Mouse (Mus musculus) neural tube, embryonic 15.5 days (tissue): Measurements from ENCODE around the gene Vrk1. TPM values are rescaled to one million over a fixed set of nuclear protein-coding genes. Genes with fewer than 3 reads are reported as not detected.
A peak's percentile ranks its signal among the peaks of the same experiment; 100 is the strongest.

Source experiments
- ATAC-seq: fragments of 200-750 bp; cut with Nextera tagmentation; 2 replicates; pipeline ENCODE4 v1.8.0; 2017; ENCODE audit warnings: mild to moderate bottlenecking, moderate TSS enrichment, moderate library complexity; ENCODE audit not compliant: low FRiP score
- H3K27ac ChIP-seq: fragments of 300-500 bp; sonication (generic); replicated peaks from 2 replicates; pipeline ENCODE4 v1.5.1; 2015; ENCODE audit warnings: mild to moderate bottlenecking, inconsistent platforms
- H3K27me3 ChIP-seq: fragments of 300-500 bp; sonication (generic); replicated peaks from 2 replicates; pipeline ENCODE4 v1.6.1; 2015; ENCODE audit warnings: inconsistent platforms
- H3K36me3 ChIP-seq: fragments of 300-500 bp; sonication (generic); 2 replicates; pipeline ENCODE4 v1.6.1; 2015; ENCODE audit warnings: inconsistent platforms
- H3K4me1 ChIP-seq: fragments of 300-500 bp; sonication (generic); 2 replicates; pipeline ENCODE4 v1.6.1; 2015; ENCODE audit warnings: inconsistent platforms
- H3K4me2 ChIP-seq: fragments of 300-500 bp; sonication (generic); 2 replicates; pipeline ENCODE4 v1.6.1; 2015; ENCODE audit warnings: inconsistent platforms, mild to moderate bottlenecking, moderate library complexity
- H3K4me3 ChIP-seq: fragments of 300-500 bp; sonication (generic); replicated peaks from 2 replicates; pipeline ENCODE4 v1.5.1; 2015; ENCODE audit warnings: mild to moderate bottlenecking, inconsistent platforms
- H3K9ac ChIP-seq: fragments of 300-500 bp; sonication (generic); replicated peaks from 2 replicates; pipeline ENCODE4 v1.6.1; 2015; ENCODE audit warnings: mild to moderate bottlenecking, inconsistent platforms
- H3K9me3 ChIP-seq: fragments of 300-500 bp; sonication (generic); replicated peaks from 2 replicates; pipeline ENCODE4 v1.6.1; 2016; ENCODE audit warnings: inconsistent platforms
- WGBS: fragments of 180-500 bp; shearing (Covaris S2); methylation state at CpG from one replicate; pipeline ENCODE4 v1.1.7; 2015; ENCODE audit warnings: mixed read lengths; 5-methylcytosine and 5-hydroxymethylcytosine counted together
- polyA plus RNA-seq: library from polyadenylated mRNA; unstranded; fragments of >200 nt; fragmentation: Nextera tagmentation; extraction: Ambion mirVana; gene quantifications from 2 replicates; pipeline ENCODE4 v1.2.1, GENCODE M21; 2015

Vrk1 gene
- polyA plus RNA-seq, 1 experiment from 2014 or later = 24.8 TPM

DNA sequence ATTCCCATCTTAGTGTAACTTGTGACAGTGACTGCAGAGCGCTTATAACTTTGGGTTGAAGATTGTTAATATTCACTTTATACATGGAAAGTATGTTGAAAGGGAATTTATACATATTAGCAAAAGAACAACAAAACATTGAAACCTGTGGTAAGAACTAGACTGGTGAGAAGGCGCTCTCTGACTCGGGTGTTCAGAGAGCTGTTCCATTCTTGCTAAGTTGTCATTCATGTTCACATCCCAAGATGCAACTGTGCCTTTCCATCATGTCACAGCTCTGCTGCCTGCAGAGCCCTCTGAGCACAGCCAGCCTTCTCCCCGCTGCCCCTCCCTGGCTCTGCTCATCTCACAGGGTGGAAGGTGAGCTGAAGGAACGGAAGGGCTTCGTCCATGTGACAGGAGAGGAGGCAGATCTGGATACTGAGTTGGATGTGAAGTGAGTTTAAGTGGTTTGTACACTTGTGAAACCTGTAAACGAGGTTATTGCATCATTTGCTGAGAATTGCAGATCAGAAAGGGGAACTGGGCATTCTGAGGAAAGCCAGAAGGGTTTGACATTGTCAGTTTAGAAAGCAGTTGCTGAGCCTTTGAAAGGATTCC, 20.2 kb downstream of the Vrk1 start:
- WGBS = 87% methylated on average over 7 of the region's 7 CpGs
- Histone ChIP-seq H3K36me3 (no peaks in the 10 kb centered on the region), H3K27me3 (no peaks in the 10 kb centered on the region), H3K9me3 (no peaks in the 10 kb centered on the region), H3K4me2 (no peak overlapping the region), H3K4me1 (no peaks in the 10 kb centered on the region), H3K4me3 (no peak overlapping the region), H3K9ac (no peak overlapping the region), H3K27ac (no peak overlapping the region)
- ATAC-seq = no peak

DNA sequence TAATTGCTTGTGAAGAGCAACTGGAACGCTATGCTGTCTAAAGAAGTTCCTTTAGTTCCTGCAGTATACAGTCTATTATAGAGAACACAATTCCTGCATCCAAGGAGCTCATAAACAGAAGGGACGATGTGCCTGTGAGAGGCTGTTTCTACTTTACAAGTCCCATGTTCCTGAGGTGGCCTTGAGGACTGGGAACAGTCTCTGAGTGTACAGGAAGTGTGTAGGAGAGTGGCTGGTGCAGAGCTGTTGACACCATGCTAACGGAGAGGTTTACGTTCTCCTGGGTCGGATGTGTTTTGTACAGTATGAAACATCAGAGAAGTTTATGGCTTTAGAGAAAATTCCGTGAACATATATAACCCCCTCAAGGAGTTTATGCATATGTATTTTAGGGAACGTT, 20.8 kb downstream of the Vrk1 start:
- H3K4me3 ChIP-seq = no peak overlapping the region
- H3K27me3 ChIP-seq = no peaks in the 10 kb centered on the region
- H3K27ac ChIP-seq = no peak overlapping the region
- no peaks in the 10 kb centered on the region for H3K36me3 ChIP-seq
- ATAC-seq = no peak
- no peaks in the 10 kb centered on the region for H3K9me3 ChIP-seq
- WGBS = 91% methylated on average over 7 of the region's 7 CpGs
- no peak overlapping the region for H3K9ac ChIP-seq
- H3K4me2 ChIP-seq = no peak overlapping the region
- H3K4me1 ChIP-seq = no peaks in the 10 kb centered on the region

DNA sequence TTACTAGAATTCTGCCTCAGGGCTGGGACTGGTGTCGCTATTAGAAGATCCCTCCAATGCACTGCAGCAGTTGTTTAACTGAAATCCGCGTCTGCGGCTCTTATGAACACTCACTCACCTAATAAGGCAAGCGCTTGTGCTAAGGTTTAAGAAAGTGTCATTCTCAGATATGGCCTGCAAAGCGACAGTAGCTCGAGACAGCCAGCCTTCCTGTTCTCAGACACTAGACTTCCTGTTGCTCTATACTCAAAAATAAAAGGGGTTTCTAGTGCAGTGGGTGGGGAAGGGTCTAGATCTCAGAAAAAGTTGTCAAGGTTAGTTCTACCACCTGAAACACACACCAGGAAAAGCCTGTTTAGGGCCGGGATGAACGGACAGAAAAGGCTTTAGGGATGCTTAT, 21.9 kb downstream of the Vrk1 start:
- Histone ChIP-seq H3K4me1 (no peaks in the 10 kb centered on the region), H3K36me3 (no peaks in the 10 kb centered on the region), H3K27me3 (no peaks in the 10 kb centered on the region), H3K27ac (no peak overlapping the region), H3K4me3 (no peak overlapping the region), H3K9ac (no peak overlapping the region), H3K9me3 (no peaks in the 10 kb centered on the region), H3K4me2 (no peak overlapping the region)
- WGBS = 84% methylated on average over 9 of the region's 9 CpGs
- no peak for ATAC-seq

DNA sequence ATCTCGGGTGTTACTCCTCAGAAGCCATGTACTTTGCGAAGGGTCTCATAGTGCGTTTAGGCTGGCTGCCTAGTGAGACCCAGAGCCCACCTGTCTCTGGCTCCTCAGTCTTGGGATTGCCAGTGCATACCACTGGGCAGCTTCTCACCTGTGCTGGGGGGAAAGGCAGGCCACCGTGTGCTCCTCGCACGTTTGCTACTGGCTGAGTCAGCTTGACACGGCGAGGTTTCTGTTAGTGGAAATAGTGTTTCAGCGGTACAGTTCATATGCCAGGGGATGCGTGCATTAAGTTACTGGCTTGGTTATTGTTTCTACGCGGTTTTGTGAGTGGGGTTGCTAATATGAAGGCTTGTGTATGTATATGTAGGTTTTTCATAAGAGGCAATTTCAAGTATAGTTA, 22.3 kb downstream of the Vrk1 start:
- no peaks in the 10 kb centered on the region for H3K27me3 ChIP-seq
- no peak overlapping the region for H3K4me2 ChIP-seq
- no peaks in the 10 kb centered on the region for H3K36me3 ChIP-seq
- no peak overlapping the region for H3K9ac ChIP-seq
- H3K4me3 ChIP-seq = no peak overlapping the region
- no peaks in the 10 kb centered on the region for H3K4me1 ChIP-seq
- no peak for ATAC-seq
- H3K27ac ChIP-seq = no peak overlapping the region
- 93% methylated on average over 12 of the region's 12 CpGs for WGBS
- no peaks in the 10 kb centered on the region for H3K9me3 ChIP-seq

DNA sequence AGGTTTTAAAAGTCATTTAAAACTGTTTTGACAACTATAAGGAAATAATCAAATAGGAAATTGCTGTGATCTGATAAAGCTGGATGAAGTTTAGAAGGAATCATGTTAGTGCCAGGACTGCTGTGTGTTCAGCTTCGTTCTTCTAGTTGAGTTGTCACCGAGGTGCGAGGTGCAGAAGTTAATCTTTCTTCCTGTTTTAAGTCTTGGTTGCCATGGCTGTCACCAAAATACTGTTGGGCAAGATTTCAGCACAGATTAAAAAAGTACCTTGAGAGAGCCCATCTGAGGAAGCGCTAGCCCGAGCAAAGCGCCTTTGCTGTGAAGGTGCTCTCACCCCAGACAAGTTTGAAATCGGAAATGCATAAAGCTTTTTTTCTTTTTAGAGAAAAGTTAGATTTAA, 24.2 kb downstream of the Vrk1 start:
- no peak overlapping the region for H3K27ac ChIP-seq

DNA sequence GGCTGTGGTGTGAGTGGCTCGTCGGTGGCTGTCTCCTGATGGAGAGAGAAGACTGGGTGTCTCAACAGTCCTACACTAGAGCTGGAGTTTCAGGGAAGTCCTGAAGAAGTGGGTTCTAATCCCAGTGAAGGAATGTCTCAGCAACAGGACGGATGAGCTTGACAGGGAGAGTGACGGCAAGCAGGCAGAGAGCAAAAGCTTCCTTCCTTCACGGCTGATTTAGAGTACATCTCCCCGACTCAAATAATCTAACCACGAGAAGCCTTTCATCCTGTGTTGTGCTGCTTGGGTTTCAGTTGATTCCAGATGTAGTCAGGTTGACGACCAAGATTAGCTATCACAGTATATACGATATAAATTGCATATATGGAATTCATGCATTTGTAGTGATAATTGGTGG, 24.7 kb downstream of the Vrk1 start:
- H3K4me3 ChIP-seq = no peak overlapping the region
- WGBS = 91% methylated on average over 9 of the region's 9 CpGs
- no peak for ATAC-seq
- H3K36me3 ChIP-seq = no peaks in the 10 kb centered on the region
- H3K4me2 ChIP-seq = no peak overlapping the region
- H3K9ac ChIP-seq = no peak overlapping the region
- H3K27me3 ChIP-seq = no peaks in the 10 kb centered on the region
- no peaks in the 10 kb centered on the region for H3K9me3 ChIP-seq
- H3K27ac ChIP-seq = no peak overlapping the region
- H3K4me1 ChIP-seq = no peaks in the 10 kb centered on the region

More for the DNA sequence above, 24.2 kb downstream of the Vrk1 start:
- Histone ChIP-seq H3K4me3 (no peak overlapping the region), H3K27me3 (no peaks in the 10 kb centered on the region), H3K9me3 (no peaks in the 10 kb centered on the region), H3K4me2 (no peak overlapping the region), H3K4me1 (no peaks in the 10 kb centered on the region), H3K36me3 (no peaks in the 10 kb centered on the region), H3K9ac (no peak overlapping the region)
- WGBS = 92% methylated on average over 7 of the region's 7 CpGs
- no peak for ATAC-seq

DNA sequence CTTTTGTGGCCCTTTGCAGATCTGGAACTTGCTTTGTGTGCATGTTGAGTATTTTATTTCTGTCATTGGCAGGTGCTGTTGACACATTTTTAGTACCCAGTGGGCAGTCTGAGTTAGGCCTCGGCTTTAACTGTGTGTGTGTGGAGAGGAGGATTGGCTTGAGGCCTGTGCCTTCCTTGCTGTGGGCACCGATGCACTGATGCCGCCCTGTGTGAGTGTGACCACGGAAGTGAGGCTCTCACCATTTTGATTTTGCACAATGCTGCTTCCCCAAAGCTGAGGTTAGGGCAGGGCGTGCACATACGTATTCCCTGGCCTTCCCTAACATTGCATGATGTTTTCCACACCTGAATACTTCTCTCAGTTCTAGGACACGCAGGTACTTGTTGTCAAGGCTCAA, 30.2 kb downstream of the Vrk1 start:
- Histone ChIP-seq H3K27ac (no peak overlapping the region), H3K27me3 (no peaks in the 10 kb centered on the region), H3K9ac (no peak overlapping the region), H3K4me2 (no peak overlapping the region), H3K36me3 (no peaks in the 10 kb centered on the region; the same call in 1 of the 2 replicates), H3K9me3 (no peaks in the 10 kb centered on the region), H3K4me1 (peaks cover 7% of the 10 kb centered on the region; the same call in 1 of the 2 replicates), H3K4me3 (no peak overlapping the region)
- ATAC-seq = no peak
- 88% methylated on average over 7 of the region's 7 CpGs for WGBS

DNA sequence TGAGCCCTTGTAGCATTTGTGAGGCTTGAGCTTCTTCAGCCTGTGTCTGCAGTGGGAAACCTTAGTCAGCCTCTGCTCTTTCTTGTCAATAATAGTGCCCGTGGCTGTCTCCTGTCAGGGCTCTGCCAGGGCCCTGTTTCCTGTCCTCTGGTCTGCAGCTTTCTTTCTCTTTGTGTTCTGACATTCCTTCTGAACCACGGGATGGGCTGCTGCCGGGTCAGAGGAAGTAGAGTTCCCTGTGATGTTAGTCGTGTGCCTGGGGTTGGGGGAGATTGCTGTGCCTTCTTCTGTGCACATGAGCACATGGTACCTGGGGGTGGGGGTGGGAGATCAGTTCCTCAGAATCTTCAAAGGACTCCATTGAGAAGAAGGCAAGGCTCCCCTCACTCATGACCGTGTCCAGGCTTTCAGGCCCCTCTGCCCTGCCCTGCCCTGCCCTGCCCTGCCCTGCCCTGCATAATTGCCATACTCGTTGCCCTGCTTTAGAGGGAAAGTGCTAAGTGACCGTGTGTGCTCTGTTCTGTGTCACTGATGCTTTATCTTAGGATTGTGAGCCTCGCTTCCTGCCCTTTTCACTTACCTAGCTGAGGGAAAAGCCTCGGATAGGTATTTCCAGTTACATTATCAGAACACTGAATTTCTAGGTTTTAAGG, 36.2 kb downstream of the Vrk1 start:
- 49% methylated on average over 9 of the region's 9 CpGs for WGBS
- ATAC-seq = no peak
- Histone ChIP-seq H3K4me1 (peaks cover under 1% of the 10 kb centered on the region; the same call in 1 of the 2 replicates), H3K9me3 (no peaks in the 10 kb centered on the region), H3K4me3 (no peak overlapping the region), H3K4me2 (no peak overlapping the region), H3K27ac (no peak overlapping the region), H3K27me3 (no peaks in the 10 kb centered on the region), H3K36me3 (no peaks in the 10 kb centered on the region; the same call in 1 of the 2 replicates), H3K9ac (no peak overlapping the region)

DNA sequence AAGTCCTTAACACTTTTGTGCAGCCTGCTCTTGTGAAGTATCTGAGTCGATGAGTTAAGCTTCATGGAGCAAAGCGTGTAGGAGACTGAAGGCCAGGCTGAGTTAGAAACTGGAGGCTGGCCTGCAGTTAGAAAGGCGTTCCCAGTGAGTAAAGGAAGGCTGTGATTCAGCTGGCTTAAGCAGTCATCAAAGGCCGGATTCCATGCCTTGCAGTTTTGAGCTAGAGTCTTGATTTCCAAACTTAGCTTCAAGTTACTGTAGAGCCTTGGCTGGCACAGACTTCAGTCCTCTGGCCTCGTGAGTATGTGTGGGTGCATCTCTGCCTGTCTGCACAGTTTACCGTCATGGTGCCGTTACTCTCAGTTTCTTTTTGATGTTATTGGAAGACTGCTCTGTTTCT, 42.2 kb downstream of the Vrk1 start:
- Histone ChIP-seq H3K9me3 (no peaks in the 10 kb centered on the region), H3K4me2 (no peak overlapping the region), H3K27ac (no peak overlapping the region), H3K4me1 (peaks cover 3% of the 10 kb centered on the region; the same call in 1 of the 2 replicates), H3K36me3 (no peaks in the 10 kb centered on the region), H3K9ac (no peak overlapping the region), H3K4me3 (no peak overlapping the region), H3K27me3 (no peaks in the 10 kb centered on the region)
- 94% methylated on average over 7 of the region's 7 CpGs for WGBS
- no peak for ATAC-seq

DNA sequence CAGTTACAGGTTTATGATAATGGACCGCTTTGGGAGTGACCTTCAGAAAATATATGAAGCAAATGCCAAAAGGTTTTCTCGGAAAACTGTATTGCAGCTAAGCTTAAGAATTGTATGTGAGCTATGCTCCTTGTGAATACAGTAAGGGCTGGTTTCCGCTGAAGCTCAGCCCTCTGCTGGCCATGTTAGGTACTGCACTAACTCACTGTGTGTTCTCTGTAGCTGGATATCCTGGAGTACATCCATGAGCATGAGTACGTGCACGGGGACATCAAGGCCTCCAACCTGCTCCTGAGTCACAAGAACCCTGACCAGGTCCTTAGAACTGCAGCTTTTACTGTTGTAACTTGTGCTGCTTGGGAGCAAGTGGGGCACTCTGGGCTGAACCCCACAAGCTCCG, 45.8 kb downstream of the Vrk1 start:
- H3K4me1 ChIP-seq = peaks cover 3% of the 10 kb centered on the region; the same call in 1 of the 2 replicates
- no peaks in the 10 kb centered on the region for H3K9me3 ChIP-seq
- no peaks in the 10 kb centered on the region for H3K36me3 ChIP-seq
- H3K4me3 ChIP-seq = no peak overlapping the region
- WGBS = 49% methylated on average over 6 of the region's 6 CpGs
- no peak overlapping the region for H3K9ac ChIP-seq
- H3K4me2 ChIP-seq = no peak overlapping the region
- no peak overlapping the region for H3K27ac ChIP-seq
- peak; percentile 55; the same call in 1 of the 2 replicates for ATAC-seq
- H3K27me3 ChIP-seq = no peaks in the 10 kb centered on the region

DNA sequence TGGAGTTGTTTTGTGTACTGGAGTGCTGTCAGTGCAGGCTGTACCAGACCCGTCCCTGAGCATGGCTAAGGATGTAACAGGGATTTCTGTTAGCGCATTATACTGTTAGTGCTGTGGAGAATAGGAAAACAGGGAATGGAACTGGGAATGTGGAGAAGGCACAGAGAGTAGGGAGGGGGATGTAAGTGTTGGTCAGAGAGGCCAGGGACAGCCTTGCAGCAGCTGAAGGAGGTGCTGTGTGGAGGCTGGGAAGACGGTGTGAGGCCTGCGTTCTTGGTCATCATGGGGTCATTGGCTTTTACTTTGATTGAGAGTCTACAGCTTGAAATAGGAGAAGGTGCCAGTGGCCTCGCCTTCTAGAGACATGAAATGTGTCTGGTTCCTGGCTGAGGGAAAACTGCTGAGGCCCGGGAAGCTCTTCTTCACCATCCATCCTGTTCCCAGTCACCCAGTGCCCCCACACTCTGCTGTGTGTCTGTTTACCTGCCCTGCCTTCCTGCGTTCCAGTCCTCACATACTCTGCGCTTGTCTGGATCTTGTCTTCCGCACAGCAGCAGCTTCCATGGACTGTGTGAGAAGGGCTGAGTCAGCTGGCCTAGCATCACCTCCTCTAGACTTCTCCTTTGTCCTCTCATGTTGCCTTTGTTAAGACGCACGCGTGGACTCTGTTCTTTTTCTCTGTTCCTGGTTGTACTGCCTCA, 50.0 kb downstream of the Vrk1 start:
- ATAC-seq = no peak
- Histone ChIP-seq H3K4me1 (peaks cover 3% of the 10 kb centered on the region; the same call in 1 of the 2 replicates), H3K9me3 (no peaks in the 10 kb centered on the region), H3K36me3 (peaks cover 10% of the 10 kb centered on the region; the same call in 1 of the 2 replicates), H3K9ac (no peak overlapping the region), H3K4me2 (no peak overlapping the region), H3K27ac (no peak overlapping the region), H3K27me3 (no peaks in the 10 kb centered on the region), H3K4me3 (no peak overlapping the region)
- WGBS = 71% methylated on average over 12 of the region's 12 CpGs
